Mouse (Mus musculus): ENCODE measurements around the gene Slc26a6. TPM values are rescaled to one million over a fixed set of nuclear protein-coding genes. Genes with fewer than 3 reads are reported as not detected.

Slc26a6 gene
- polyA plus RNA-seq, 1 experiment = 4.3 TPM

- Histone ChIP-seq H3ac (ENCODE audit: control insufficient read depth, insufficient read length, low read depth) (no peak overlapping the region), H3K4me3 (ENCODE audit: insufficient read depth, poor library complexity, severe bottlenecking) (no peak overlapping the region), H3K27me3 (ENCODE audit: control insufficient read depth, insufficient read depth, insufficient read length) (peaks cover 21% of the 10 kb centered on the region), H3K79me3 (ENCODE audit: low read depth) (no peaks in the 10 kb centered on the region), H3K36me3 (ENCODE audit: control insufficient read depth, insufficient read depth) (no peaks in the 10 kb centered on the region), H3K79me2 (ENCODE audit: control insufficient read depth, insufficient read depth) (no peaks in the 10 kb centered on the region)
- TF ChIP-seq MYOD1 (IDR thresholded peaks at IDR 0.05; ENCODE audit: control insufficient read depth, insufficient read length, low read depth) = peak; percentile 58
- TF ChIP-seq CTCF (IDR thresholded peaks at IDR 0.05; ENCODE audit: control insufficient read depth, insufficient read depth, insufficient read length) = no peak
Measured at GRCm38 (mm10) chr9:108845390-108845789, 7.7 kb upstream of the Slc26a6 start.

DNA sequence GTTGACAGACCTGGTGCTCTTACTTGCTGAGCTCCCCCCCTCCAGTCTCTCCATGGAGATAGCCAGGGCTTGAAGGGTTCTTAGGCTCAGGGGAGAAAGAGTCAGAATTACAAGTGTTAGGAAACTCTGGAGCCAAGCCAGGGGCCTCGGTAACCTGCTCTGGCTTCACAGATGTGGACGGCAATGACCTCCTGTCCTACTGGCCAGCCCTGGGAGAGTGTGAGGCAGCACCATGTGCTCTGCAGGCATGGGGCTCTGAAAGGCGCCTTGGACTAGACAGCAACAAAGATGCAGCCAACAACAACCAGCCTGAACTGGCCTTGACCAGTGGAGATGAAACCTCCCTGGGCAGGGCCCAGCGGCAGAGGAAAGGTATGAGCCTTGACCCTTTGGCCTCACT is 5.7 kb upstream of the Slc26a6 start:
- Histone ChIP-seq H3K79me2 (ENCODE audit: control insufficient read depth, insufficient read depth) (no peaks in the 10 kb centered on the region), H3ac (ENCODE audit: control insufficient read depth, insufficient read length, low read depth) (no peak overlapping the region), H3K4me3 (ENCODE audit: insufficient read depth, poor library complexity, severe bottlenecking) (no peak overlapping the region), H3K27me3 (ENCODE audit: control insufficient read depth, insufficient read depth, insufficient read length) (peaks cover 9% of the 10 kb centered on the region), H3K36me3 (ENCODE audit: control insufficient read depth, insufficient read depth) (no peaks in the 10 kb centered on the region), H3K79me3 (ENCODE audit: low read depth) (no peaks in the 10 kb centered on the region)
- TF ChIP-seq MAX (IDR thresholded peaks at IDR 0.05) (no peak), CEBPB (IDR thresholded peaks at IDR 0.05; ENCODE audit: low read depth) (no peak), CTCF (IDR thresholded peaks at IDR 0.05; ENCODE audit: control insufficient read depth, insufficient read depth, insufficient read length) (no peak), MYOG (IDR thresholded peaks at IDR 0.05; ENCODE audit: control insufficient read depth, extremely low read depth, insufficient read length) (no peak), FOSL1 (IDR thresholded peaks at IDR 0.05; ENCODE audit: insufficient read depth, low read length, poor library complexity, severe bottlenecking) (no peak), USF1 (IDR thresholded peaks at IDR 0.05; ENCODE audit: low read depth) (no peak), MYOD1 (IDR thresholded peaks at IDR 0.05; ENCODE audit: control insufficient read depth, insufficient read length, low read depth) (no peak)

DNA sequence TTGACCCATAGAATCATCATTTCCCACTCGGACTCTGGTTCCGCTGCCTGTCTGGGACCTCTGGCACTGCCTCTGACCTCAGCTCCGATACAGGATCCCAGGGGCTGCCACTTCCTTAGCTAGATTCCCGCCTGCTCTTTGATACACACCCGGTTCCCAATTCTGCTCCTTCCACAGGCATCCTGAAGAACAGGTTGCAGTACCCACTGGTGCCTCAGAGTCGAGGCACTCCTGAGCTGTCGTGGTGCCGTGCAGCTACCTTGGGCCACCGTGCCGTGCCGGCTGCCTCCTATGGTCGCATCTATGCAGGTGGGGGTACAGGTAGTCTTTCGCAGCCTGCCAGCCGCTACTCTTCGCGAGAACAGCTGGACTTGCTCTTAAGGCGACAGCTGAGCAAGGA is 4.7 kb upstream of the Slc26a6 start:
- TF ChIP-seq USF1 (IDR thresholded peaks at IDR 0.05; ENCODE audit: low read depth) = no peak
- TF ChIP-seq FOSL1 (IDR thresholded peaks at IDR 0.05; ENCODE audit: insufficient read depth, low read length, poor library complexity, severe bottlenecking) = no peak
- no peak for TF ChIP-seq MYOG (IDR thresholded peaks at IDR 0.05; ENCODE audit: control insufficient read depth, extremely low read depth, insufficient read length)
- TF ChIP-seq CTCF (IDR thresholded peaks at IDR 0.05; ENCODE audit: control insufficient read depth, insufficient read depth, insufficient read length) = no peak
- Histone ChIP-seq H3K4me3 (ENCODE audit: insufficient read depth, poor library complexity, severe bottlenecking) (no peak overlapping the region), H3K79me2 (ENCODE audit: control insufficient read depth, insufficient read depth) (no peaks in the 10 kb centered on the region)

GRCm38 (mm10) chr9:108853635-108854240 is 655 bp downstream of the Slc26a6 start:
- no peaks in the 10 kb centered on the region for H3K79me2 ChIP-seq (ENCODE audit: control insufficient read depth, insufficient read depth)
- no peaks in the 10 kb centered on the region for H3K36me3 ChIP-seq (ENCODE audit: control insufficient read depth, insufficient read depth)
- H3ac ChIP-seq (ENCODE audit: control insufficient read depth, insufficient read length, low read depth) = peak overlapping the region; percentile 66
- H3K4me3 ChIP-seq (ENCODE audit: insufficient read depth, poor library complexity, severe bottlenecking) = peak overlapping the region; percentile 56
- H3K27me3 ChIP-seq (ENCODE audit: control insufficient read depth, insufficient read depth, insufficient read length) = peaks cover 7% of the 10 kb centered on the region
- no peaks in the 10 kb centered on the region for H3K79me3 ChIP-seq (ENCODE audit: low read depth)
- TF ChIP-seq MAX (IDR thresholded peaks at IDR 0.05) (peak; percentile 80), MYOD1 (IDR thresholded peaks at IDR 0.05; ENCODE audit: control insufficient read depth, insufficient read length, low read depth) (no peak), CTCF (IDR thresholded peaks at IDR 0.05; ENCODE audit: control insufficient read depth, insufficient read depth, insufficient read length) (peak; percentile 82)

More for the DNA sequence above, 4.7 kb upstream of the Slc26a6 start:
- Histone ChIP-seq H3K27me3 (ENCODE audit: control insufficient read depth, insufficient read depth, insufficient read length) (peaks cover 9% of the 10 kb centered on the region), H3K79me3 (ENCODE audit: low read depth) (no peaks in the 10 kb centered on the region), H3ac (ENCODE audit: control insufficient read depth, insufficient read length, low read depth) (no peak overlapping the region), H3K36me3 (ENCODE audit: control insufficient read depth, insufficient read depth) (no peaks in the 10 kb centered on the region)

- no peaks in the 10 kb centered on the region for H3K79me2 ChIP-seq (ENCODE audit: control insufficient read depth, insufficient read depth)
- peak; percentile 11 for TF ChIP-seq MAX (IDR thresholded peaks at IDR 0.05)
- peak; percentile 10 for TF ChIP-seq USF1 (IDR thresholded peaks at IDR 0.05; ENCODE audit: low read depth)
- no peak for TF ChIP-seq MYOD1 (IDR thresholded peaks at IDR 0.05; ENCODE audit: control insufficient read depth, insufficient read length, low read depth)
Measured at GRCm38 (mm10) chr9:108854241-108854696, 1.2 kb downstream of the Slc26a6 start.

GRCm38 (mm10) chr9:108855335-108855734 is 2.3 kb downstream of the Slc26a6 start:
- Histone ChIP-seq H3K27me3 (ENCODE audit: control insufficient read depth, insufficient read depth, insufficient read length) (no peaks in the 10 kb centered on the region), H3ac (ENCODE audit: control insufficient read depth, insufficient read length, low read depth) (no peak overlapping the region), H3K79me3 (ENCODE audit: low read depth) (no peaks in the 10 kb centered on the region), H3K4me3 (ENCODE audit: insufficient read depth, poor library complexity, severe bottlenecking) (no peak overlapping the region), H3K79me2 (ENCODE audit: control insufficient read depth, insufficient read depth) (no peaks in the 10 kb centered on the region), H3K36me3 (ENCODE audit: control insufficient read depth, insufficient read depth) (no peaks in the 10 kb centered on the region)
- TF ChIP-seq MYOG (IDR thresholded peaks at IDR 0.05; ENCODE audit: control insufficient read depth, extremely low read depth, insufficient read length) = no peak
- TF ChIP-seq MAX (IDR thresholded peaks at IDR 0.05) = no peak
- TF ChIP-seq MYOD1 (IDR thresholded peaks at IDR 0.05; ENCODE audit: control insufficient read depth, insufficient read length, low read depth) = no peak
- no peak for TF ChIP-seq USF1 (IDR thresholded peaks at IDR 0.05; ENCODE audit: low read depth)
- TF ChIP-seq CTCF (IDR thresholded peaks at IDR 0.05; ENCODE audit: control insufficient read depth, insufficient read depth, insufficient read length) = no peak
- TF ChIP-seq FOSL1 (IDR thresholded peaks at IDR 0.05; ENCODE audit: insufficient read depth, low read length, poor library complexity, severe bottlenecking) = no peak

More at GRCm38 (mm10) chr9:108854241-108854696, 1.2 kb downstream of the Slc26a6 start:
- H3K79me3 ChIP-seq (ENCODE audit: low read depth) = no peaks in the 10 kb centered on the region
- no peaks in the 10 kb centered on the region for H3K36me3 ChIP-seq (ENCODE audit: control insufficient read depth, insufficient read depth)
- peak overlapping the region; percentile 66 for H3ac ChIP-seq (ENCODE audit: control insufficient read depth, insufficient read length, low read depth)
- peaks cover 2% of the 10 kb centered on the region for H3K27me3 ChIP-seq (ENCODE audit: control insufficient read depth, insufficient read depth, insufficient read length)
- peak overlapping the region; percentile 56 for H3K4me3 ChIP-seq (ENCODE audit: insufficient read depth, poor library complexity, severe bottlenecking)
